Mouse (Mus musculus): Measurements from ENCODE around the gene Cyp26b1. TPM values are rescaled to one million over a fixed set of nuclear protein-coding genes. Genes with fewer than 3 reads are reported as not detected.
"Not testable (repeated sequence)": the region's sequence is repeated elsewhere in the genome, so short reads cannot be mapped to it uniquely, and the experiment has no call there.

Cyp26b1 gene
- not detected in 2 replicates for total RNA-seq (2014; fragmentation: Nextera tagmentation)
- total RNA-seq (2017), result not detected in 2 replicates

DNA sequence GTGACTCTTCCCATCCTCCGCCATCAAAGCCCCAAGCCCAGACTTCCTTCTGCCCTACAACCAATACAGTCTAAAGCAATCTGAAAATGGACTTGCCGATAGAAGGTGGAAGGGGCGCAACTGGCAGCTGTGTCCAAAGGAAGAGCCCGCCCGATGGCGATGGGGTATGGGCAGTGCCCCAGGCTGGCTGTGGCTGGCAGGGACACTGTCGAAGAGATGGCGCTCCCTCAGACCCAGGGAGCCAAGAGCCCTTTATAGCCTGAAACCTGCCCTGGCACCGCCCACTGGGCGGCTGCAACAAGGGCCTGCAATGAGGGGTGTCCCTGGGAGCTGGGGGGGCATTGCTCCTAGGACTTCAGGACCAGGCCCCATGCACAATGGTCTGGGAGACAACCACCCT lies at the start of gene Cyp26b1:
Gene Cyp26b1, minus strand, starts transcription at position 216 of the 400 bp plus-strand sequence.
- no peak for ATAC-seq (replicated peaks; ENCODE audit: poor library complexity, severe bottlenecking)

DNA sequence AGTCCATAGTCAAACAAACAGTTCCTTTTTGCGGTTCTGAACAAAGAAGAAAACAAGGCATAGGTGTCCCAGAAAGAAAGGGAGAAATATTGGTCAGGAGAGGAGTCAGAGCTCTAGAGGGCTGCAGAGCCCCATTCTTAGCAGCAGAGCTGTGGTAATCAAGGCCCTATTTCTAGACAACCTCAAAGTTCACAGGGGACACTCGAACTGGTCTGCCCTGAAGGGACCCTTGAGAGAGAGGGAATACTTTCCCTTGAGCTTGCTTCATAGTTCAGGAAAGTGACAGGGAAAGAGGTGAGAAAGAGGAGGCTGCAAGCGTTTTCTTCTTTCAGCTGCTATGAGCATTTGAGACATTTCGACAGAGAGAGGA lies 47.3 kb upstream of the Cyp26b1 start:
- ATAC-seq (replicated peaks; ENCODE audit: poor library complexity, severe bottlenecking), result no peak

GRCm38 (mm10) chr6:84640324-84641061 lies 46.8 kb upstream of the Cyp26b1 start:
- peak; percentile 68 for ATAC-seq (replicated peaks; ENCODE audit: poor library complexity, severe bottlenecking)

GRCm38 (mm10) chr6:84638206-84638605 lies 44.5 kb upstream of the Cyp26b1 start:
- ATAC-seq (replicated peaks; ENCODE audit: poor library complexity, severe bottlenecking), result no peak

DNA sequence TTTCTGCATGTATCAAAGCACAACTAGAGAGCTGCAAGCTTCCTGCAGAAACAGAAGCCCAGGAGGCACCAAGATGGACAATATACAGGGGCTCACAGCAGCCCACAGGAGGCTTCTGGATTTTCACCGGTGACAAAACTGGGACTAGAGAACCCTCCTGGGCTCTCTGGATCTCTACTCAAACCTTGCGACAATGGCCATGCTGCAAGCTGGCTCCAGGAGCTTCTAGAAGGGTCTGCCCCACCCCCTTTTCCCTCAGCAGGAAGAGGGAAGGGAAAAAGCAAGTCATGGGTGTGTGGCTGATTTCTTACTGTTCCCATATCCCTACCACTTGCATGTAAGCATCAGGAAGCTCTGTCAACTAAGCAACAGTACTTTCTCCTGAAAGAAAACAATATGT lies 37.9 kb upstream of the Cyp26b1 start:
- ATAC-seq (replicated peaks; ENCODE audit: poor library complexity, severe bottlenecking), result no peak

DNA sequence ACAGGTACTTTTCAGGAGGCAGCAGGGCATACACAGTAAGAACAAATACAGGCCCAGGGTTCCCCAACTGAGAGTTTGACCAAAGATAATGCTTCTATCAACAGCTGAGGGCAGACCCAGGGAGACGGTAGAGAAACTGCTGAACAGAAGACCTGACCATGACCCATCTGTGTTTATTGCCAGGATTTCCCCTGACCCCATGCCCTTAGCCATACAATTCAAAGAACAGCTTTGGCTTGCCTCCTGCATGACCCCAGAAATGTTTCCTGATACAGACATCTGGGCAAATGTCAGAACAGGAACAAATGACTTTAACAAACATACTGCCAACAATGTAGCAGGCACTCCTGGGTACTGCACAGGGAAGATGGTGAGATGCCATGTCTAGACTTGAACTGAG lies 36.6 kb upstream of the Cyp26b1 start:
- no peak for ATAC-seq (replicated peaks; ENCODE audit: poor library complexity, severe bottlenecking)

GRCm38 (mm10) chr6:84628831-84629230 lies 35.1 kb upstream of the Cyp26b1 start:
- ATAC-seq (replicated peaks; ENCODE audit: poor library complexity, severe bottlenecking), result no peak

DNA sequence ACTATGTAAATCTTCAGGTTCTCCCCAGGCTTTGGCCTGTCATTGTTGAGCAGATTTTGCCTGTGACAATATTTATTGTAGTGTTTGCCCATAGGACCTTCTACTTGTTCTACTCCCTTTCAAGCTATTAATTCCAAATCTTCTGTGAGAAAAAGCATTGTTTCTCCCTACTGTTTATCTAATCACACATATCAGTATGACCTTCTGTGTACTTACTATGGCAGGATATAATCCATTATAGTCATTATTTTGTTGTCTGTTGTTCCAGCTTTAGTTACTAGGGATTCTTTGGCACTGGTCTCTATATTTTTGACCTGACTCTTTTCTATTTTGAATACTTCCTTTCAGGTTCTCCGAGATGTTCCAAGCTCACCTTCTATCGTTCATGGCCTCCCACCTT lies 32.7 kb upstream of the Cyp26b1 start:
- ATAC-seq (replicated peaks; ENCODE audit: poor library complexity, severe bottlenecking), result no peak

- no peak for ATAC-seq (replicated peaks; ENCODE audit: poor library complexity, severe bottlenecking)
Observed at GRCm38 (mm10) chr6:84619166-84619565, 25.5 kb upstream of the Cyp26b1 start.

DNA sequence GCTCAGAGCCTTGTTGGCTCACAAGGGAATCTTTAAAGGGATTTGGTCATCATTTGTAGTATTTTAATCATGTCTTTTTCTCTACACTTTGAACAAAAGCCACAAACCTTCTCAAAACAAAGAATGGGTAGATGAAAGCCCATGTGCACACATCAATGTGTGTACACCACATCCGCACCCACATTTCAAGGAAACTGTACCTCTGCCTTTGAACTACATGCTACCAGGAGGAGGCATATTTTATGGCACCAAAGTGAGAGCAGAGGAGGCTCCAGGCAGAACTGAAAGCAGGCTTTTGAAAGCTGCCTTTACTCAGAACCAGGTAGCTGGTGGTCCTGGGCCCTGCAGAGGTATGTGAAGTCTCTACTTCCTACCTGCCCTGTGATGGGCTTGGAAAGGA lies 23.3 kb upstream of the Cyp26b1 start:
- ATAC-seq (replicated peaks; ENCODE audit: poor library complexity, severe bottlenecking), result no peak

DNA sequence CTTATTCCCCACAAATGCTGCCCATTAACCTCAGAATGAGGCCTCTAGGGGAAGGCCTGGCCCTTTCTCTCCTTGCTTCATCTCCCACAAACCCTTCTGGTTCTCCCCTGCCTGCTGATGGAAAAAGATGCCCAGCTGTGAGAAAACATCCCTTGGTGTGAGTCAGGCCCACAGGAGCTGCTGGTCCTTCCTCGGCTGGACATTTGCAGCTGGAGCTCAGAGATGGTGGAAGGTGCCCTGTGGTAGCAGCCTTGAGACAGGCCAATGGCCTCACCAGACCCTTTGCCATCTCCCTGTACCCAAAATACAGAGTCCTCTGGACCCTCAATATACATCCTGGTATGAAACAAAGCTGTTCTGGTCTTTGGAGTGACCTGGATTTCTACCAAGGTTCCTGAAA lies 22.9 kb upstream of the Cyp26b1 start:
- ATAC-seq (replicated peaks; ENCODE audit: poor library complexity, severe bottlenecking), result no peak

DNA sequence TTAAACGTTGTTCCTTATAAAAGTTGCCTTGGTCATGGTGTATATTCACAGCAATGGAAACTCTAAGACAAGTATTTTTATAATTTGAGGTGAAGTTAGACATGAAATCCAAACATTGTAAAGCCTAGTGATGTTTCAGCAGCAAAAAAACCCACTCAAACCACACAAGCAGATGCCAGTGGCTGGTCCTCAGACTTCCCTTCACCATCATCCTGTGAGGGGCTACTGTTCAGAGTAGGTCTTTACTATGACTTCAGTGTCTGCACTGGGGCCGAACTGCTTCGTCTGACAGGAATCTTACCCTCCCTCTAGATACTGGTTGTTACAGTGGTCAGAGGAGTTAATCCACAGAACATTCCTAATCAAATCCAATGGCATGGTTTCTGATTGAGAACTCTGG lies 19.9 kb upstream of the Cyp26b1 start:
- no peak for ATAC-seq (replicated peaks; ENCODE audit: poor library complexity, severe bottlenecking)

- ATAC-seq (replicated peaks; ENCODE audit: poor library complexity, severe bottlenecking), result no peak
Observed at GRCm38 (mm10) chr6:84601136-84601889, 7.6 kb upstream of the Cyp26b1 start.

DNA sequence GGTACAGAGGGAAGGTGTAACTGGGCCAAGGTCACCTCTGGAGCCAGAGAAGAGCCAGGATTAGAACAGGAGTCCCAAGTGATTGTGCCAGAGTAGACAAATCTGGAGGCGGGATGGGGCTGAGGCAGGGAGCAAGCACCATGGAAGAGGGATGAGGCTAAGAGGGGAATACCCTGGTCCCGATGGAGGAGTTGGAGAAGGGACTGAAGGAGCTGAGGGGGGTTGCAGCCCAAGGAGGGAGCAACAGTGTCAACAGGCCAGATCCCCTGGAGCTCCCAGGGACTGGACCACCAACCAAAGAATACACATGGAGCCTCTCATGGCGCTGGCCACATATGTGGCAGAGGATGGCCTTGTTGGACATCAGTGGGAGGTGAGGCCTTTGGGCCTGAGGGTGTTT lies 5.6 kb upstream of the Cyp26b1 start:
- ATAC-seq (replicated peaks; ENCODE audit: poor library complexity, severe bottlenecking), result not testable (repeated sequence)

- ATAC-seq (replicated peaks; ENCODE audit: poor library complexity, severe bottlenecking), result no peak
Observed at GRCm38 (mm10) chr6:84598725-84599124, 5.0 kb upstream of the Cyp26b1 start.

DNA sequence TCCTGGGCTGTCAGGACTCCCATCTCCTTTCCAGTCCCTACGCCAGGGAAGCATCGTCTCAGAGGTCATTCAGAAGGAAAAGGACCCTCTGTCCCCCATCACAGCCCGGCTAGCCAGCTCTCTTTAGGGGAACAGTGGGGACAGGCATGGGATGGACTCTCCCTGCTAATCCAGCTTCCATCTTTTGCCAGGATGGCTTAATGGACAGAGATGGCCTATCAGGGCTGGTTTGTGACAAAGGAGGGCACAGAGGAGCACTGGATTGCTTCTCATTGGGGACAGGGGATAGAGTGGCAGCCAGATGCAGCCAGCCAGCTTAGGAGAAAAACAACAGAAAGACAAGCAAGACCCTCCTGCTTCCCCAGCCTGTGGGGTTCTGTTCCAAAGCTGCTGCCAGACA lies 918 bp upstream of the Cyp26b1 start:
- ATAC-seq (replicated peaks; ENCODE audit: poor library complexity, severe bottlenecking), result no peak

- ATAC-seq (replicated peaks; ENCODE audit: poor library complexity, severe bottlenecking), result no peak
Observed at GRCm38 (mm10) chr6:84590961-84591745, 2.6 kb downstream of the Cyp26b1 start.

GRCm38 (mm10) chr6:84589742-84590686 lies 3.7 kb downstream of the Cyp26b1 start:
- peak; percentile 85 for ATAC-seq (replicated peaks; ENCODE audit: poor library complexity, severe bottlenecking)

GRCm38 (mm10) chr6:84588895-84589652 lies 4.6 kb downstream of the Cyp26b1 start:
- no peak for ATAC-seq (replicated peaks; ENCODE audit: poor library complexity, severe bottlenecking)
